In genomic region chr14:78117671-78118070, GRCm38 (mm10) we compare ENCODE assay signal across 34 mouse cellular contexts. TPM values are rescaled to one million over a fixed set of nuclear protein-coding genes. Genes with fewer than 3 reads are reported as not detected.
"Had no signal": no experiment of that assay in that cellular context is flagged by ENCODE, and none has a peak within 500 bp of the region (broad histone marks: within the 10 kb centered on the region; RNA-seq: fewer than 3 reads in every experiment).

No protein-coding gene starts in this region.

- H3K27ac ChIP-seq: gastrocnemius, adult 2 months; heart, adult 2 months; heart, embryonic 13.5 days; heart, embryonic 15.5 days; hindbrain, embryonic 10.5 days; hindbrain, embryonic 12.5 days; hindbrain, embryonic 14.5 days; intestine, embryonic 15.5 days; kidney, embryonic 15.5 days; kidney, postnatal 0 days; limb, embryonic 13.5 days; limb, embryonic 15.5 days; liver, embryonic 12.5 days; liver, embryonic 14.5 days had no signal

- H3K9ac ChIP-seq: heart, embryonic 13.5 days; heart, embryonic 15.5 days; hindbrain, embryonic 12.5 days; hindbrain, embryonic 14.5 days; intestine, embryonic 15.5 days; kidney, embryonic 15.5 days; limb, embryonic 13.5 days; limb, embryonic 15.5 days; liver, embryonic 12.5 days; liver, embryonic 14.5 days had no signal

- H3K36me3 ChIP-seq: heart, embryonic 13.5 days; heart, embryonic 15.5 days; hindbrain, embryonic 10.5 days; hindbrain, embryonic 12.5 days; intestine, embryonic 15.5 days; kidney, embryonic 15.5 days; limb, embryonic 13.5 days; limb, embryonic 15.5 days; liver, embryonic 12.5 days had no signal

- ATAC-seq: hindbrain, embryonic 16.5 days; inflammation-experienced regulatory T-cells, adult 6 months; intestine, embryonic 15.5 days; intestine, postnatal 0 days; liver, embryonic 12.5 days had no signal

- DNase-seq: gastrocnemius, adult 2 months; gastrocnemius, postnatal 10 days; gastrocnemius, postnatal 25 days; heart, adult 2 months; heart, postnatal 4 days; kidney, adult 18-20 months; kidney, postnatal 14 days; layer of hippocampus, adult 9-11 months; layer of hippocampus, postnatal 36 days; left cerebral cortex, postnatal 4 days; lung, adult 18-20 months had no signal

- H3K27me3 ChIP-seq: heart, embryonic 13.5 days; heart, embryonic 15.5 days; hindbrain, embryonic 12.5 days; intestine, embryonic 15.5 days; kidney, embryonic 15.5 days; limb, embryonic 13.5 days; limb, embryonic 15.5 days; liver, embryonic 12.5 days had no signal

- H3K4me2 ChIP-seq: heart, embryonic 11.5 days; heart, embryonic 13.5 days; heart, embryonic 15.5 days; hindbrain, embryonic 12.5 days; hindbrain, embryonic 14.5 days; intestine, embryonic 15.5 days; kidney, embryonic 15.5 days; limb, embryonic 13.5 days; limb, embryonic 15.5 days; liver, embryonic 12.5 days had no signal

- H3K4me3 ChIP-seq: gastrocnemius, adult 2 months; heart, adult 2 months; heart, embryonic 13.5 days; heart, embryonic 15.5 days; hindbrain, embryonic 10.5 days; hindbrain, embryonic 12.5 days; intestine, embryonic 15.5 days; kidney, embryonic 15.5 days; limb, embryonic 13.5 days; limb, embryonic 15.5 days; liver, embryonic 12.5 days had no signal

- H3K4me1 ChIP-seq: hindbrain, embryonic 12.5 days; intestine, embryonic 15.5 days; liver, embryonic 12.5 days had no signal

- H3K9me3 ChIP-seq: heart, embryonic 15.5 days; hindbrain, embryonic 12.5 days; intestine, embryonic 15.5 days; kidney, embryonic 15.5 days; limb, embryonic 13.5 days; limb, embryonic 15.5 days; liver, embryonic 12.5 days had no signal

RNA-seq across cellular contexts. Expression of gene Fam216b, which starts 28.9 kb away (rescaled TPM):
- total RNA-seq: gastrocnemius, adult 2 months; gastrocnemius, postnatal 10 days; gastrocnemius, postnatal 25 days; gastrocnemius, postnatal 4 days; granulocyte monocyte progenitor cell, adult 5-6 weeks; heart, adult 2 months; heart, postnatal 25 days; liver, adult 2 months had no signal
- polyA plus RNA-seq: heart, embryonic 11.5 days; heart, embryonic 13.5 days; hindbrain, embryonic 10.5 days; hindbrain, embryonic 12.5 days; inflammation-experienced regulatory T-cells, adult 6 months; intestine, embryonic 15.5 days; kidney, embryonic 15.5 days; kidney, postnatal 0 days; large intestine, adult 2 months; limb, embryonic 11.5 days; limb, embryonic 13.5 days; limb, embryonic 15.5 days; liver, adult 2 months; liver, embryonic 12.5 days; liver, embryonic 14.5 days; liver, embryonic 16.5 days had no signal
